Mouse (Mus musculus) stomach, embryonic 14.5 days (tissue): ENCODE data around the gene Tet3. TPM values are rescaled to one million over a fixed set of nuclear protein-coding genes. Genes with fewer than 3 reads are reported as not detected.

Source experiments
- ATAC-seq: fragments of 200-750 bp; cut with Nextera tagmentation; 2 replicates; pipeline ENCODE4 v1.8.0; 2017; ENCODE audit warnings: low read depth, moderate TSS enrichment; ENCODE audit not compliant: insufficient number of reproducible peaks, insufficient read depth, low FRiP score
- H3K27ac ChIP-seq: fragments of 300-500 bp; sonication (generic); 2 replicates; pipeline ENCODE4 v1.5.1; 2014; ENCODE audit warnings: mild to moderate bottlenecking, low read length, moderate library complexity, mixed read lengths
- H3K27me3 ChIP-seq: fragments of 300-500 bp; sonication (generic); 2 replicates; pipeline ENCODE4 v1.6.1; 2014; ENCODE audit warnings: low read length, control low read depth, mixed read lengths; ENCODE audit not compliant: control insufficient read depth, insufficient read depth
- H3K36me3 ChIP-seq: fragments of 300-500 bp; sonication (generic); 2 replicates; pipeline ENCODE4 v1.6.1; 2014; ENCODE audit warnings: mild to moderate bottlenecking, control low read depth, low read length, moderate library complexity, mixed read lengths; ENCODE audit not compliant: control insufficient read depth, insufficient read depth
- H3K4me1 ChIP-seq: fragments of 300-500 bp; sonication (generic); 2 replicates; pipeline ENCODE4 v1.6.1; 2014; ENCODE audit warnings: low read length, control low read depth, mixed read lengths; ENCODE audit not compliant: control insufficient read depth, insufficient read depth
- H3K4me2 ChIP-seq: fragments of 300-500 bp; sonication (generic); replicated peaks from 2 replicates; pipeline ENCODE4 v1.6.1; 2014; ENCODE audit warnings: low read depth, low read length, control low read depth
- H3K4me3 ChIP-seq: fragments of 300-500 bp; sonication (generic); 2 replicates; pipeline ENCODE4 v1.5.1; 2014; ENCODE audit warnings: low read depth, low read length, control low read depth
- H3K9ac ChIP-seq: fragments of 300-500 bp; sonication (generic); replicated peaks from 2 replicates; pipeline ENCODE4 v1.6.1; 2014; ENCODE audit warnings: low read depth, mild to moderate bottlenecking, control low read depth, low read length, moderate library complexity, mixed read lengths
- H3K9me3 ChIP-seq: fragments of 300-500 bp; sonication (generic); 2 replicates; pipeline ENCODE4 v1.6.1; 2016; ENCODE audit warnings: low read depth, low read length, control low read depth; ENCODE audit not compliant: control insufficient read depth
- WGBS: fragments of 180-500 bp; shearing (Covaris S2); extraction: QIAGEN DNeasy Blood & Tissue Kit; methylation state at CpG from one replicate; pipeline ENCODE4 v1.1.7; 2014; 5-methylcytosine and 5-hydroxymethylcytosine counted together
- polyA plus RNA-seq: library from polyadenylated mRNA; unstranded; fragments of >200 nt; fragmentation: Nextera tagmentation; extraction: Ambion mirVana; gene quantifications from 2 replicates; pipeline ENCODE4 v1.2.1, GENCODE M21; 2014

The Tet3 gene
- polyA plus RNA-seq, 1 experiment from 2014 or later, result 49.2 TPM

DNA sequence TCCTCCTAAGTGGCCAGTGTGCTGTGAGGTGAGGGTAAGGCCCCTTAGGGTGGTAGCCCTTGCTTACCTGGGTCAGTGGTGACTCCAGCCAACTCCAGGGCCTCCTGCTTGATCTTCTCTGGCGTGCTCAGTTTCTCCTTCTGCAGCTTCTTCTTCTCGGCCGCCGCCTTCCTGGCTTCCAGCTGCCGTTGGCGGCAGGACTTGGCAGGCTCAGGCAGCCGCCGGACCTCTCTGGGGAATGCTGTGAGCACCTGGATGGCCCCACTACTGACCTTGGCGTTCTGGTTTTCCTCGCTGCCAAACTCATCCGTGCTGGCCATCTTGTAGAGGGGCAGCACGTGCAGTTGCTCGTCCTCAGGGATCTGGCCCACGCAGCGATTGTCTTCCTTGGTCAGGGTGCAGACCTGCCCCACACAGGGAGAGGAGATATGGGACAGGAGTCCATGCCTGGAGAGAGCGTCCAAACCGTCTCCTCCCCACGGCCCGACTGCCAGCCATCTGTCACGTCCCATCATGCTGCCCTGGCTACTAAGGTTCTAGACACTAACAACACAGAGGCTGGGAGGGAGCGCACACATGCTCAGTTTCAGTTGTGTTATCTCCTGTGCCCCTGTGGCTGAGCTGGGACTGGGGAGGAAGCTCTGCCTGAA, 88.4 kb downstream of the Tet3 start:
- Histone ChIP-seq H3K27ac (no peak overlapping the region), H3K4me2 (no peak overlapping the region), H3K4me3 (no peak overlapping the region), H3K4me1 (no peaks in the 10 kb centered on the region), H3K27me3 (no peaks in the 10 kb centered on the region), H3K9me3 (no peaks in the 10 kb centered on the region), H3K36me3 (peaks cover 85% of the 10 kb centered on the region), H3K9ac (no peak overlapping the region)
- no peak for ATAC-seq
- WGBS, result 86% methylated on average over 21 of the region's 21 CpGs

DNA sequence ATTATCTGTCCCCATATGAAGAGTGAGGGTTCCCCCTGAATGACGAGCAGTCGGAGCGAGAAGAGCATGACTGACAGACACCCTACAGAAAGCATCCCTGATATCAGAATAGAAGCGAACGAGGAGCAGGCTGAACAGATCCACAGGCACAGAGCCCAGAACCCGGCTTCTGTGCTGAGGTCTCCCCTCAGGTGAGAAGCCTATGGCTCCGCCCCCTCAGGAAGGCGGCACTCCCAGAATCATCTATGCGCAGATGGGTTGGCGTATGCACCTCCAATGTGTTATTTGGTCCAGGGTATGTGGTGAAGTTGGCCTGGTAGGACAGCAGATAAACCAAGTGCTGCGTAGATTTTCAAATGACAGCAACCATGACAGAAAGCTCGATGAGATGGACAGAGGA, 95.8 kb downstream of the Tet3 start:
- ATAC-seq, result no peak

DNA sequence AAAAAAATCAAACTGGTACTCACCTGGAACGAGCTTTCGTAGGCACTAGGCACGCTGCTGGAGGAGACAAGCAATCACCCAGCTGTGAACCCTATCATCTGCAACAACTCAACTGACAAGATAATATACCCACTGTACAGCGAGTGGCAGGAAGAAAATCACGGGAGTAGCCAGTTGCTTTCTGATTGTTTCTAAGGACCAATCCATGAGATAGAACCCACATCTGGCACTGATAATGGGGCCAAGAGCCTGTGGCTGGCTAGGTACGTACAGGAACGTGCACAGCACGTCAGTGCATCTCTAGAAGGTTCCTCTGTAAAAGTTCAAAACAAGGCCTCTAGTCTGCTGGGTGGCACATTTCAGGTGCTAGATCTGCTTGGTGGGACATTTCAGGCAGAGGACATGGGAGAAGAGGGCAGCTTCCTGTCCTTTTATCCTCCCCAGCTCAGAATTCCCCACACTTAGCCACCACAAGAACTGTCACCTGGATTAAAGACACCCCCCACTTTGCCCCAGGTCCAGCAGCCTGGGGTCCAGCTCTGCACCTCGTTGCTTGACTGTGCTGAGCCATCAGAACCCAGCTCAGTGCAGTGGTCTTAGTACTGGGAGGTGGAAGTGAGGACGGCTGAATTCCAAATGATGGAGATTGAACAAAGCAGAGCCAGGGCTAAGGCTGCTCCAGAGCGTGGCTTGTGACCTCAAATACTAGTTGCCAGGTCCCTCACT, 97.2 kb downstream of the Tet3 start:
- 79% methylated on average over 11 of the region's 11 CpGs for WGBS
- Histone ChIP-seq H3K27me3 (no peaks in the 10 kb centered on the region), H3K36me3 (peaks cover 46% of the 10 kb centered on the region), H3K27ac (no peak overlapping the region), H3K4me1 (no peaks in the 10 kb centered on the region), H3K9me3 (no peaks in the 10 kb centered on the region), H3K9ac (no peak overlapping the region), H3K4me3 (no peak overlapping the region), H3K4me2 (no peak overlapping the region)
- ATAC-seq, result no peak

More for the DNA sequence above, 95.8 kb downstream of the Tet3 start:
- Histone ChIP-seq H3K27me3 (no peaks in the 10 kb centered on the region), H3K36me3 (peaks cover 57% of the 10 kb centered on the region), H3K27ac (no peak overlapping the region), H3K4me3 (no peak overlapping the region), H3K9ac (no peak overlapping the region), H3K4me1 (no peaks in the 10 kb centered on the region), H3K9me3 (no peaks in the 10 kb centered on the region), H3K4me2 (no peak overlapping the region)
- WGBS, result 83% methylated on average over 12 of the region's 12 CpGs

DNA sequence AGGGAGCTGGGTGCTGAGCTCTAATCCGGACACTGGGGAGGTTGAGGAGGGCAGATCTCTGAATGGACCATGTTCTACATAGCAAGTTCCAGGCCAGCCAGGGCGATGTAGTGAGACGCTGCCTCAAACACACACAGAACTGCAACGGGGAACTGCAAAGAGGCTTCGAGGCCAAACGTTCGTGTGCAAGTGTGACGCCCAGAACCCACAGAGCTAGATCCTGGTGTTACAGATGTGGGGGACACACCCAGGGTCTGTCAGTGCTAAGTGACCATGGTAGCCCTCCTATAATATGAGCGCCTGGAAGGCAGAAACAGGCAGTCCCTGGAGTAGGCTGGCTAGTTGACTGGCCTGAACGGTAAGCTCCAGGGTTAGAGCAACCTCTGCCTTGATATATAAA, 101.4 kb downstream of the Tet3 start:
- Histone ChIP-seq H3K27ac (no peak overlapping the region), H3K9me3 (no peaks in the 10 kb centered on the region), H3K4me2 (no peak overlapping the region), H3K27me3 (no peaks in the 10 kb centered on the region), H3K36me3 (peaks cover 39% of the 10 kb centered on the region), H3K9ac (no peak overlapping the region), H3K4me1 (no peaks in the 10 kb centered on the region), H3K4me3 (no peak overlapping the region)
- ATAC-seq, result no peak
- WGBS, result 88% methylated on average over 10 of the region's 10 CpGs

DNA sequence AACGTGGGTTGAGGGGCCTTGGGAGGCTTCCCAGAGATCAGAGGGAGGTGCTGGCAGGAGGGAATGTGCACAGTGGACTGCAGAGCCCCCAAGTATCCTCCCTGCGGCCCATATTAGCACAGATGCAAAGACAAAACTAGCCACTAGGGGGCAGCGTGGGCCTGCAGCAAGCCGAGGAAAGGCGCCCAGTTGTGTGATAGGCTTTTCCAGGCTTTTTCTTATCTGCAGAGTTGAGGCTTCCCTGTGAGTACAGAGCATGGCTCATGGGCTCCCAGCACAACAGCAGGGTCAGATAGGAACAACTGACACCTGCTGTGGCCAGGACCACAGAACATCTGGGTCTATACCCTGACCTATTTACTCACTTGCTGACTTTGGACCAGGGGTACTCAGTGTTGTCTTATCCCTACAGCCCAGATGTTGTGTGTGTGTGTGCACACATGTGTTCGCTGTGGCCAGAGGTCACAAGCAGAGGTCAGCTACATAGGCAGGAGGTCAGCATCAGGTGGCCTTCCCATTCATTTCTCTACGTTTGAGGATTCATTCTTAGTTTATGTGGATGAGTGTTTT, 102.2 kb downstream of the Tet3 start:
- H3K4me2 ChIP-seq, result no peak overlapping the region
- H3K27ac ChIP-seq, result no peak overlapping the region
- H3K4me3 ChIP-seq, result no peak overlapping the region
- peak; percentile 18; the same call in 1 of the 2 replicates for ATAC-seq
- no peaks in the 10 kb centered on the region for H3K9me3 ChIP-seq
- no peak overlapping the region for H3K9ac ChIP-seq
- H3K4me1 ChIP-seq, result no peaks in the 10 kb centered on the region
- H3K36me3 ChIP-seq, result peaks cover 38% of the 10 kb centered on the region
- WGBS, result 26% methylated on average over 7 of the region's 7 CpGs
- no peaks in the 10 kb centered on the region for H3K27me3 ChIP-seq

DNA sequence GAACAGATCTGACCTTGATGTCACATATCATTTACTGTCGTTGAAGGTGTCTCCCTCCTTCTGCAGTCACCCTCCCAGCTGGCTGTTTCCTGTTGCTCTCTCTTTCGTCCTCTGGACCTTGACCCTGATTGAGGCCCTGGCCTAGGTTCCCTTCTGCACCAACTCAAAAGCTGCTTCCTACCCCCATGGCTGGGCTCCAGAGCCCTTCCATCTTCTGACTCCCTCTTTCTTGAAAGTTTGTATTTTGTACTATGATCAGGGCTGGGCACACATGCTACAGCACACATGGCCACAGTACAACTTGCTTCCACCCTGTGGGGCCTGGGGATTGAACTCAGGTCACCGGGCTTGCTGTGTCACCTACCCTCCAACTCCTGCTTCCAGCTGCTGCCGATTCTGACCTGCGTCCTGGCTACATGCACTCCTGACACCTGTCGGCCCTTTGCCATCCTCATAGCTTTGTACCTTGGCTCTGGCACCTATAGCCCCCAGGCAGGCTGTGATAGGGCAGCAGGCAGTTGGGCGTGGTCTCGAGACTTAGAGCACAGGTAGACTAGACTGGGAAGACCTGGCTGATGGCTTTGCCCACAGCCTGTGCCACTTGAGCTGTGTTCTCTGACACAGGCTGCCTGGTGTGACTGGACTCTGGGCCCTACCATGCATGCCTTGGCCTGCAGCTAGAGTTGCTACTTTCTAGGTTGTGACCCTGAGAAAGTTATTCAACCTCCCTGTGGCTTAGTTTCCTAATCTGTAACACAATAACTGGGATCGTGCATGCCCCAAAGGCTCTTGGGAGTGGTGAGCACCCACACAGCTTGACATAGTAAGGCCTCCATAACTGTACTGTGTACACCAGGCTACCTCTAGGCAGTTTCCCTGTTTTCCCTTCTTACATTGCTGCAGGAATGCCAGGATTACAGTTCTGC, 103.8 kb downstream of the Tet3 start:
- Histone ChIP-seq H3K27ac (no peak overlapping the region), H3K9me3 (no peaks in the 10 kb centered on the region), H3K27me3 (no peaks in the 10 kb centered on the region), H3K9ac (no peak overlapping the region), H3K4me1 (peaks cover 3% of the 10 kb centered on the region; the same call in 1 of the 2 replicates), H3K4me2 (no peak overlapping the region), H3K36me3 (peaks cover 34% of the 10 kb centered on the region), H3K4me3 (no peak overlapping the region)
- 83% methylated on average over 9 of the region's 9 CpGs for WGBS
- no peak for ATAC-seq

GRCm38 (mm10) chr6:83352666-83353410, 106.0 kb downstream of the Tet3 start:
- H3K4me1 ChIP-seq, result peaks cover 3% of the 10 kb centered on the region; the same call in 1 of the 2 replicates
- H3K4me3 ChIP-seq, result no peak overlapping the region
- no peaks in the 10 kb centered on the region for H3K9me3 ChIP-seq
- no peak overlapping the region for H3K27ac ChIP-seq
- no peak overlapping the region for H3K9ac ChIP-seq
- H3K4me2 ChIP-seq, result no peak overlapping the region
- H3K27me3 ChIP-seq, result no peaks in the 10 kb centered on the region
- 94% methylated on average over 24 of the region's 24 CpGs for WGBS
- ATAC-seq, result no peak
- peaks cover 18% of the 10 kb centered on the region for H3K36me3 ChIP-seq
